Mouse (Mus musculus): ENCODE results near the gene Pitx1. TPM values are rescaled to one million over a fixed set of nuclear protein-coding genes. Genes with fewer than 3 reads are reported as not detected.

The Pitx1 gene
- polyA plus RNA-seq, 1 experiment from 2014 or later = 1.2 TPM

DNA sequence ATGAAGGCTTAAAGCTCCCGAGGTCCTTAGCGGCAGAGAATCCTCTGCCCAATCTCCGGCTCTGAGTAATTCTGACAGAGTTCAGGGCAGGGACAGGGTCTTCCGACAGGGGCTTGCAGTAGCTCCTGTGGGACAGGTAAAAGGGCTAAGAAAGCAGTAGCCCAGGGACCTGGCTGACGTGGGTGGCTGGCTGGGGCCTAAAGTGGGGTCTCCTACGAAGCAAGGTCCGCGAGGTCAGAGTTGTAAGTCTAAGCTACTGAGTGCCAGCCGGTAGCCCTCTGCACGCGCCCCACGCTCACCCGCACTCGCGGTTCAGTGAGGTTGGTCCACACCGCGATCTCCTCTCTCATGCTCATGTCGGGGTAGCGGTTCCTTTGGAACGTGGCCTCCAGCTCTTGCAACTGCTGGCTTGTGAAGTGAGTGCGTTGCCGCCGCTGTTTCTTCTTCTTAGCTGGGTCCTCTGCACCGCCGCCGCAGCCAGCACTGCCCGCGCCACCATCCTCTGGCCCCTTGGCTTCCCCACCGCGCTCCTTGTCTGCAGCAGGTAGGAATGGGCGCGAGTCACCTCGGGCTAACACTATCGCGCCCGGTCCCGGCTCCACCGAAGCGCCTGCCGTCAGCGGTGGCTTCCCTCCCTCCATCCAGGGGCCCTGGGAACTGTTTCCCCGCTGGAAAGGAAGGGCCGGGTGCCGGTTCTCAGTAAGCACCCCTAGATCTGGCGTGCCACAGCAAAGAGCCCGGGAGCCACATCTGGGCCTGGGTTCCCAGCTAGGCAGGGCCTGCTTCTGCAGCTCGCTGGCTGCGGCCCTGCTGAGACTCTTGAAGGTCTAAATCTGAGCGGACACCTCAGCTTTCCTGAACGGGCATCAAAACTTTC is 7.6 kb downstream of the Pitx1 start:
- 2% methylated on average over 50 of the region's 50 CpGs for WGBS (ENCODE audit: insufficient replicate concordance)
- H3K9ac ChIP-seq (ENCODE audit: low read depth, low read length) = 0 out of 2 replicates have a peak overlapping the region, but pooled peaks have one; percentile 34

DNA sequence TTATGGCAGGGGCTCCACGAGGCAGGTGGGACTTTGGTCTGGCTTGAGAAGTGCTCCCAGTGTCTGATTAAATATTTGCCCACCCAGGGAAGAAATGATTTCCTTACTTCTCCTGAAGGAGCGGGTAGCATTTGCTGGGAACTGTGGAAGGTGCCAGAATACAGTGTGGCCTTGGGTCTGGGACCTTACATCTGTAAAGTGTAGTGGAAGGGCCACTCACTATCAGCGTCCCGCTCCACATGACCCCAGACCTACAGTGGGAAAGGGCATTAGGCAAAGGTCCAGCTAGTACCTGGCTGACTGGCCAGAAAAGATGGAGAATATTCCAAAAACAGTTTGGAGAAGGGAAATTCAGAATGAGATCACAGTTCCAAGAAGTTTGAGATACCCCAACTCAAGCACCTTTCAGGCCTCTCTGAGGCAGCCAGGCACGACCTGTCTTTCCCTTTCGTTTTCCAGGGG is 8.3 kb downstream of the Pitx1 start:
- Histone ChIP-seq H3K4me2 (peak overlapping the region; percentile 46), H3K9me3 (replicated peaks; ENCODE audit: control insufficient read depth, low read length) (no peaks in the 10 kb centered on the region), H3K36me3 (ENCODE audit: control insufficient read depth, insufficient read depth, low read length) (no peaks in the 10 kb centered on the region), H3K27ac (ENCODE audit: low read depth, low read length) (no peak overlapping the region), H3K9ac (ENCODE audit: low read depth, low read length) (no peak overlapping the region), H3K4me3 (ENCODE audit: low read depth, low read length) (peak overlapping the region; percentile 22), H3K27me3 (ENCODE audit: control insufficient read depth, insufficient read depth, low read length) (peaks cover 89% of the 10 kb centered on the region), H3K4me1 (ENCODE audit: control insufficient read depth, insufficient read depth, low read length) (peaks cover 20% of the 10 kb centered on the region)
- whole genome bisulfite sequencing (ENCODE audit: insufficient replicate concordance) = 2% methylated on average over 6 of the region's 6 CpGs
- ATAC-seq (replicated peaks; ENCODE audit: insufficient number of reproducible peaks, low FRiP score, low TSS enrichment) = no peak

More for the DNA sequence above, 7.6 kb downstream of the Pitx1 start:
- H3K36me3 ChIP-seq (ENCODE audit: control insufficient read depth, insufficient read depth, low read length) = no peaks in the 10 kb centered on the region
- peaks cover 89% of the 10 kb centered on the region for H3K27me3 ChIP-seq (ENCODE audit: control insufficient read depth, insufficient read depth, low read length)
- no peak overlapping the region for H3K27ac ChIP-seq (ENCODE audit: low read depth, low read length)
- H3K4me1 ChIP-seq (ENCODE audit: control insufficient read depth, insufficient read depth, low read length) = peaks cover 20% of the 10 kb centered on the region
- no peak for ATAC-seq (replicated peaks; ENCODE audit: insufficient number of reproducible peaks, low FRiP score, low TSS enrichment)
- H3K4me3 ChIP-seq (ENCODE audit: low read depth, low read length) = peak overlapping the region; percentile 22
- H3K9me3 ChIP-seq (replicated peaks; ENCODE audit: control insufficient read depth, low read length) = no peaks in the 10 kb centered on the region
- peak overlapping the region; percentile 46 for H3K4me2 ChIP-seq

DNA sequence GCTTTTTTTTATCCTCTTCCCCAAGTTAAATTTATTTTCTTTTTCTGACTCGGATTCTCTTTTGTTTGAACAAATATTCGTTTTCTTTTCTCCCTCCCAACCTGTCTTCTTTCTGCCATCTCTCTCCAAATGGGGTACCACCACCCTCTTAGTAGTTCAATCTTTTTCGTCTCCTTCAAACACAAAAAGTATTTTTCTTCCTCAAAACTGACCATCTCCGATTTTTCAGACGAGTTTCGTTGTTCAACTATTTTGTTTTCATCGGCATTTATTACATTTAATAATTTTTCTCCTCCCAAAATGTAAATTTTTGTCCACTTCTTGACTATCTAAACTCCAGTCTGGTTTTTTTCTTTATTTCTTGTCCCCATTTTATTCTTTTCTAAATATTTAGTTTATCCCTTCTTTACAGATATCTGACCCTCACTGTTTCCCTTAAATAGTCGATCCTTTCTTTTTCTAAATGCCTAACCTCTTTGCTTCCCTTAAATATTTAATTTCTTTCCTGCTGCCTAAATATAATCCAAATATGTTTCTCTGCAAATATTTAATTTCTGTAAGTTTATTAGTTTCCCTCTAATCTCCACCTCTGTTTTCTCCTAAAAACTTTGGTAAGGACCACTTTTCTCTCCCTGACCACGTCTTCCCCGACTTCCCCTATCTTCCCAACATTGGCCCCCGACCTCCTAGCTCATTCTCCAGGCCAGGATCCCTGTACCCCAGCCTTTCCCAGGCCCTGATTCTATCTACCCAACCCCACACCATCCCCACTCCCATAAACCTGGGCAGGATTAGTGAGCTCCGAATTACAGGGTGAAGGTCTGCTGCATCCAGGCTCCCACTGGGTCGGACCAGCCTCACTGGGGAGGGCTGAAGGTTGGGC is 9.0 kb downstream of the Pitx1 start:
- Histone ChIP-seq H3K27me3 (ENCODE audit: control insufficient read depth, insufficient read depth, low read length) (peaks cover 89% of the 10 kb centered on the region), H3K4me2 (no peak overlapping the region), H3K4me3 (ENCODE audit: low read depth, low read length) (no peak overlapping the region), H3K4me1 (ENCODE audit: control insufficient read depth, insufficient read depth, low read length) (peaks cover 20% of the 10 kb centered on the region), H3K36me3 (ENCODE audit: control insufficient read depth, insufficient read depth, low read length) (no peaks in the 10 kb centered on the region), H3K9ac (ENCODE audit: low read depth, low read length) (no peak overlapping the region), H3K27ac (ENCODE audit: low read depth, low read length) (no peak overlapping the region), H3K9me3 (replicated peaks; ENCODE audit: control insufficient read depth, low read length) (no peaks in the 10 kb centered on the region)
- ATAC-seq (replicated peaks; ENCODE audit: insufficient number of reproducible peaks, low FRiP score, low TSS enrichment) = no peak
- 4% methylated on average over 13 of the region's 13 CpGs for WGBS (ENCODE audit: insufficient replicate concordance)

DNA sequence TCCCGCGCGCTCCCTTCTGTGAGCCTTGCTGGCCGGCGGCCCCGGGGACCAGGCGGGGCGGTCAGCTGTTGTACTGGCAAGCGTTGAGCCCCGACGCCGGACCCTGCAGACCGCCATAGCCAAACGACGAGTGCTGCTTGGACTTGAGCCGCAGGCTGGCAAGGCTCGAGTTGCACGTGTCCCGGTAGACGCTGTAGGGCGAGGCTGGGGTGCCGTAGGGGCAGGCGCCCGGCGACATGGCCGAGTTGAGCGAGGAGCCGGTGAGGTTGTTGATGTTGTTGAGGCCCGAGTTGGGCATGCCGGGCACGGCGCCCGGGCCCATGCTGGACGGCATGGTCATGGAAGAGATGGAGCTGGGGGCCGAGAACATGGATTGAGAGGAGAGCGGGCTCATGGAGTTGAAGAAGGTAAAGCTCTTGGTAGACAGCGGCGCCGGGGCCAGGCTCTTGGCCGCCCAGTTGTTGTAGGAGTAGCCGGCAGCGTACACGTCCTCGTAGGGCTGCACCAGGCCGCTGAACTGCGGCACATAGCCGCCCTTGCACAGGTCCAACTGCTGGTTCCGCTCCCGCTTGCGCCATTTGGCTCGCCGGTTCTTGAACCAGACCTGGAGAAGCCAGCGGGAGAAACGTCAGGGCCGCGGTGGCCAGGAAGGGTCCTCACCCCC is 9.9 kb downstream of the Pitx1 start:
- no peak overlapping the region for H3K27ac ChIP-seq (ENCODE audit: low read depth, low read length)

DNA sequence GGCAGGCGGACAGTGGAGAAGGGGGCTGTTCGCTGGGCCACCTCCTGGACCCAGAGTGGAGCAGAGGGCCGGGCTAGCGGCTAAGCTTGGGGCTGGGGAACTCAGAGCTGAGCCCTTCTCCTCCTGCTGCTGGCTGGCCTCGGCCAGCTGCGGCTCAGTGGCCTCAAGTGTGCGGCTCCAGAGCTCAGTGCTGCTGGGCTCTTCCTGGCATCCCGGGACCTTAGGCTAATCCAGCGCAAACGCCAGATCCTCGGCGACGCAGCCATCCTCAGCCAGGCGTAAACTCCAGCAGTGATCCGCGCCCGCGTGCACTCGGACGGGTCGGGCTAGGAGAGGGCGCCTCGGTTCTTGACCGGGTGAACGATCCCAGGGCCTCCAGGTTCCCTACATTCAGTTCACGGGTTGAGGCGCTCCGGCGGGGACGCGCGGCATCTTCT is 10.7 kb downstream of the Pitx1 start:
- 3% methylated on average over 32 of the region's 32 CpGs for WGBS (ENCODE audit: insufficient replicate concordance)
- Histone ChIP-seq H3K27ac (ENCODE audit: low read depth, low read length) (no peak overlapping the region), H3K4me1 (ENCODE audit: control insufficient read depth, insufficient read depth, low read length) (peaks cover 7% of the 10 kb centered on the region), H3K27me3 (ENCODE audit: control insufficient read depth, insufficient read depth, low read length) (peaks cover 83% of the 10 kb centered on the region), H3K9me3 (replicated peaks; ENCODE audit: control insufficient read depth, low read length) (no peaks in the 10 kb centered on the region), H3K4me3 (ENCODE audit: low read depth, low read length) (peak overlapping the region; percentile 15; the same call in 1 of the 2 replicates), H3K36me3 (ENCODE audit: control insufficient read depth, insufficient read depth, low read length) (no peaks in the 10 kb centered on the region), H3K4me2 (peak overlapping the region; percentile 21), H3K9ac (ENCODE audit: low read depth, low read length) (no peak overlapping the region)
- ATAC-seq (replicated peaks; ENCODE audit: insufficient number of reproducible peaks, low FRiP score, low TSS enrichment) = no peak; the same call in 1 of the 2 replicates

More for the DNA sequence above, 9.9 kb downstream of the Pitx1 start:
- Histone ChIP-seq H3K27me3 (ENCODE audit: control insufficient read depth, insufficient read depth, low read length) (peaks cover 88% of the 10 kb centered on the region), H3K4me1 (ENCODE audit: control insufficient read depth, insufficient read depth, low read length) (peaks cover 16% of the 10 kb centered on the region), H3K4me2 (peak overlapping the region; percentile 23), H3K9me3 (replicated peaks; ENCODE audit: control insufficient read depth, low read length) (no peaks in the 10 kb centered on the region), H3K4me3 (ENCODE audit: low read depth, low read length) (peak overlapping the region; percentile 15; the same call in 1 of the 2 replicates), H3K36me3 (ENCODE audit: control insufficient read depth, insufficient read depth, low read length) (no peaks in the 10 kb centered on the region), H3K9ac (ENCODE audit: low read depth, low read length) (no peak overlapping the region)
- ATAC-seq (replicated peaks; ENCODE audit: insufficient number of reproducible peaks, low FRiP score, low TSS enrichment) = no peak
- WGBS (ENCODE audit: insufficient replicate concordance) = under 1% methylated on average over 56 of the region's 56 CpGs

DNA sequence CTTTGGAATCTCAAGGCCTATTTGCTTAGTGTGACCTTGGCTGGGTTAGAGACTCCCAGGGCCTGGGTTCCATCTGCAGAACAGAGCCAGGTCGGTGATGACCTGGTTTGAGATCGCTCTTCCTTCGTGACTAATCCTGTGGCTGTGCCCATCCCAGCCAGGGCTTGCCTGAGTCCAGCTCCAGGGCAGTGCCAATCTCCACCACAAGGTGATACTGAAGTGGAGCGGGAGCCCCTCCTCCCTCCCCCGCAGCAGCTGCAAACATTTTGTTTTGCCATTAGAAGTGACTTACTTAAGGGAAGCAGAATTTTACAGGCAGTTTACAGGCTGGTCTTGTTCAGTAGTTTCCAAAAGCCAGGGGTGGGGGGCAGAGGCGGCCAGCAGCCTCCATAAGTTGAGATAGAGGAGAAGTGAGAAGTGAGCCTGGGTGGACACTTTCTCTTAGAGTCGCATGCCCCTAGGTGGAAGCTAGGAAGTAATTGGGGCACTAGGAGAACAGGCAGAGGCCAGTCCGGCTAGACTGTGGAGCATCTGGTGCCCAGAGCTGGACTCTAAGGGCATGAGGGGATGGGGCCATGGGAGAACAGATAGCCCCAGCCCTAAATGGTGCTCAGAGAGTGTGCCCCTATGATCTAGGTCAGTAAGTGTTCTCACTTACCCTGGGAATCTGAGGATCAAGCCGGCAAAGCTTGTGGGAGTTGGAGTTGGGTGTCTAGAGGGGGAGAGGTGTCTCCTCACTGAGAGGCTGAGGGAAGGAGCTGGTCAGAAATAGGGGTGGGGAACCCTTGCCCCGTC is 11.6 kb downstream of the Pitx1 start:
- no peak overlapping the region for H3K9ac ChIP-seq (ENCODE audit: low read depth, low read length)
- no peaks in the 10 kb centered on the region for H3K9me3 ChIP-seq (replicated peaks; ENCODE audit: control insufficient read depth, low read length)
- no peak overlapping the region for H3K4me3 ChIP-seq (ENCODE audit: low read depth, low read length)

DNA sequence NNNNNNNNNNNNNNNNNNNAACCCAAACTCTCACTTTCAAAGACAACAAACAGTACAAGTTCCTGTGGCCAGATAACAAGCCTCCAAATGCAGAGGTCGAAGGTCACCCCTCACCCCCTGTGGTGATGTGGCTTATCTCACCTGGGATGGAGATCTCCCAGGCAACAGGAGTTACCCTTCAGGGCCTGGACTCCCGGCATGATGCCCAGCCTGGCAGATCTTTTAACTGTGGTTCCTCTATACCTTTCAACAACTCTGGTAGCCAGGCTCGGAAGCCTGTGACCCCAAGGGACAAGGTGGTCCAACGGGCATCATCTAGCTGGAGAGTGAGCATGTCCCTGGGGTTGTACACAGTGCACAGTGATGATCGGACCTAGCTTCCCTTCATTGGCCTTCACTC is 13.5 kb downstream of the Pitx1 start:
- Histone ChIP-seq H3K27me3 (ENCODE audit: control insufficient read depth, insufficient read depth, low read length) (peaks cover 62% of the 10 kb centered on the region), H3K36me3 (ENCODE audit: control insufficient read depth, insufficient read depth, low read length) (no peaks in the 10 kb centered on the region), H3K9ac (ENCODE audit: low read depth, low read length) (no peak overlapping the region), H3K4me1 (ENCODE audit: control insufficient read depth, insufficient read depth, low read length) (peaks cover 3% of the 10 kb centered on the region; the same call in 1 of the 2 replicates), H3K9me3 (replicated peaks; ENCODE audit: control insufficient read depth, low read length) (no peaks in the 10 kb centered on the region), H3K4me3 (ENCODE audit: low read depth, low read length) (no peak overlapping the region), H3K27ac (ENCODE audit: low read depth, low read length) (no peak overlapping the region), H3K4me2 (no peak overlapping the region)
- no peak for ATAC-seq (replicated peaks; ENCODE audit: insufficient number of reproducible peaks, low FRiP score, low TSS enrichment)
- 41% methylated on average over 5 of the region's 5 CpGs for WGBS (ENCODE audit: insufficient replicate concordance)

More for the DNA sequence above, 11.6 kb downstream of the Pitx1 start:
- no peak for ATAC-seq (replicated peaks; ENCODE audit: insufficient number of reproducible peaks, low FRiP score, low TSS enrichment)
- Histone ChIP-seq H3K36me3 (ENCODE audit: control insufficient read depth, insufficient read depth, low read length) (no peaks in the 10 kb centered on the region), H3K4me2 (no peak overlapping the region), H3K4me1 (ENCODE audit: control insufficient read depth, insufficient read depth, low read length) (peaks cover 6% of the 10 kb centered on the region), H3K27me3 (ENCODE audit: control insufficient read depth, insufficient read depth, low read length) (peaks cover 80% of the 10 kb centered on the region), H3K27ac (ENCODE audit: low read depth, low read length) (no peak overlapping the region)
- 11% methylated on average over 10 of the region's 10 CpGs for WGBS (ENCODE audit: insufficient replicate concordance)
